Mouse (Mus musculus) heart, adult 2 months (tissue): ENCODE measurements around the gene Rad17.
A peak's percentile ranks its signal among the peaks of the same experiment; 100 is the strongest.

Experiments used
- CTCF ChIP-seq: fragments of 200-600 bp; IDR thresholded peaks from 2 replicates; pipeline ENCODE4 v1.8.1; 2022; ENCODE audit warnings: antibody characterized with exemption, mild to moderate bottlenecking, moderate library complexity
- EP300 ChIP-seq: fragments of 200-500 bp; IDR thresholded peaks from 2 replicates; pipeline ENCODE4 v1.6.1; 2011; ENCODE audit warnings: low read depth, low read length, control low read depth; ENCODE audit not compliant: insufficient read depth
- POLR2A ChIP-seq: fragments of 200-500 bp; IDR thresholded peaks from 2 replicates; pipeline ENCODE4 v1.6.1; 2011; ENCODE audit warnings: mild to moderate bottlenecking, low read depth, low read length, control low read depth; ENCODE audit not compliant: insufficient read depth

GRCm38 (mm10) chr13:100684355-100684754 is 33.5 kb upstream of the Rad17 start:
- TF ChIP-seq CTCF = peak; percentile 53
- no peak for TF ChIP-seq EP300
- TF ChIP-seq POLR2A = no peak
